Mouse (Mus musculus) spleen, adult 2 months (tissue): ENCODE results near the gene Sft2d2. TPM values are rescaled to one million over a fixed set of nuclear protein-coding genes. Genes with fewer than 3 reads are reported as not detected.

Experiments used
- DNase-seq, 2 experiments: peaks; one replicate each; pipeline versions ENCODE4 v3.0.0 to v3.0.0-alpha.2; 2012 to 2021; ENCODE audit warnings: low spot score in 2 of 2, low read depth in 1 of 2
- H3K27ac ChIP-seq: fragments of 200-500 bp; 2 replicates; pipeline ENCODE4 v1.5.1; 2012; ENCODE audit warnings: low read length, inconsistent platforms; ENCODE audit not compliant: insufficient read depth
- H3K27me3 ChIP-seq: fragments of 200-500 bp; 2 replicates; pipeline ENCODE4 v1.6.1; 2012; ENCODE audit warnings: mild to moderate bottlenecking, moderate library complexity, low read length, inconsistent platforms; ENCODE audit not compliant: control insufficient read depth, insufficient read depth
- H3K36me3 ChIP-seq: fragments of 200-500 bp; 2 replicates; pipeline ENCODE4 v1.6.1; 2012; ENCODE audit warnings: mild to moderate bottlenecking, low read length, inconsistent platforms; ENCODE audit not compliant: control insufficient read depth, insufficient read depth
- H3K4me1 ChIP-seq: fragments of 200-500 bp; 2 replicates; pipeline ENCODE4 v1.6.1; 2011; ENCODE audit warnings: inconsistent platforms; ENCODE audit not compliant: control insufficient read depth, insufficient read depth, insufficient read length
- H3K4me3 ChIP-seq: fragments of 200-500 bp; 2 replicates; pipeline ENCODE4 v1.5.1; 2011; ENCODE audit warnings: mild to moderate bottlenecking, inconsistent platforms; ENCODE audit not compliant: insufficient read depth, insufficient read length; ENCODE audit errors: extremely low read depth
- CTCF ChIP-seq: fragments of 200-500 bp; IDR thresholded peaks from 2 replicates; pipeline ENCODE4 v1.5.1; 2011; ENCODE audit warnings: mild to moderate bottlenecking, inconsistent platforms; ENCODE audit not compliant: insufficient read depth, insufficient read length, insufficient replicate concordance; ENCODE audit errors: extremely low read depth
- POLR2A ChIP-seq: fragments of 200-500 bp; IDR thresholded peaks from 2 replicates; pipeline ENCODE4 v1.6.1; 2011; ENCODE audit warnings: low read depth, low read length, inconsistent platforms
- WGBS: fragments of 180-500 bp; shearing (Covaris S2); methylation state at CpG from one replicate; pipeline ENCODE4 v1.1.7; 2018; 5-methylcytosine and 5-hydroxymethylcytosine counted together
- polyA plus RNA-seq: library from polyadenylated mRNA; depleted of rRNA; stranded (reverse); fragments of >200 nt; gene quantifications from 2 replicates; pipeline ENCODE4 v1.2.3, GENCODE M21; 2012

The Sft2d2 gene
- polyA plus RNA-seq, 1 experiment: 34.5 TPM

DNA sequence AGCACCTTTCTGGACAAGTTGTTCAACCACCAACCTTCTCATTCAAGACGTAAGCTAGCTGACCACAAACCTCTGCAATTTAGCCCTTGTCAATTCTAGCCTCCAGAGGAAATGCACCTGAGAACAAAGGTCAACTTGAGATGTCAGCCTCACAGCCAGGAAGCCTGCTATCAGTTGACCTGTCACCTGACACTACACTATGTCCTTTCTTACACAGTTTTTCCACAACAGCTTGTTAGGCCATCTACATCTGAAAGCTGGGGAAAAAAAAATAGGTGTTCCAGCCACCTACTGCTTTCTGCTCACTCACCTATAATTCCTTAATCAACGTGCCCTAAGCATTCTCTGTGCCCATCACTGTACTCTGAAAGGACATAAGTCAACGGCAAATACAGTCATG is 10.1 kb downstream of the Sft2d2 start:
- TF ChIP-seq CTCF (no peak), POLR2A (no peak)
- Histone ChIP-seq H3K27ac (no peak overlapping the region), H3K4me1 (peaks cover 3% of the 10 kb centered on the region; the same call in 1 of the 2 replicates), H3K27me3 (no peaks in the 10 kb centered on the region), H3K4me3 (no peak overlapping the region), H3K36me3 (peaks cover 26% of the 10 kb centered on the region)
- DNase-seq: no peak
- 86% methylated on average over 3 of the region's 3 CpGs for WGBS

DNA sequence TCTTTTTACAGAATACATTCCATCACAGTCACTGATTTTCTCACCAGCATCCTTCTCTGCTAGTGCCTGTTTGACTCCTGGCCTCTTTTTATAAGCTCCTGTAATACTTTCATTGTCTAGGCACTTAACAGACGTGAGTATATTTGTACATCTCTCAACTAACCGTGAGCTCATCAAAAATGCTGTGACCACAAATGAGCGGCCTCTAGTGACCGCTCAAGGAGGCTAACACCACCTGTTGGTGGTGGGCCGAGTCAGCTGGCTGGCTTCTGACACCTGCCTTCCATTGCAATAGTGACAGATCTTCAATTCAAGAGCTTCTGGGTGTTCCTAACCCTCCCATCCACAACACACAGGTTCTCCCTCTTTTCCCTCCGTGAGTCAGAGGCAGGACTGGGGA is 10.8 kb downstream of the Sft2d2 start:
- H3K36me3 ChIP-seq: peaks cover 33% of the 10 kb centered on the region
- WGBS: 82% methylated on average over 6 of the region's 6 CpGs

DNA sequence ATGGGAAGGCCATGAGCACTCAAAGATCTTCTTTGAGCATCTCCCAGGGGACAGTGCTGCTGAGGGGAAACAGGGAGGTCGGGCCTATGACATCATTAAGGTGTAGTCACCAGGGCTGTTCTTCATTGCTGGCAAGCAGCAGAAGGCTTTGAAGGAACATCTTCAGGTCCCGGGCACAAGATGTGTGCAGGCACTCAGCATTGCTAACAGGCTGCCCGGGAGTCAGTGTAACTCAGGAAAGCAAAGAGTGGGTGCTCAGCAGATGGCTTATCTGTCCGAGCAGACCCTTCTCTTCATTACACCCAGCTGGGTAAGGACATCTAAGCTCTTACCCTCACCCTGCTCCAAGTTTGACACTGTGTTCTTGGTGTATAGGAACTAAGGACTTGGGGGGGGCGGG is 14.9 kb downstream of the Sft2d2 start:
- DNase-seq: no peak
- H3K4me1 ChIP-seq: peaks cover 2% of the 10 kb centered on the region; the same call in 1 of the 2 replicates
- TF ChIP-seq POLR2A: no peak
- TF ChIP-seq CTCF: no peak
- no peak overlapping the region for H3K27ac ChIP-seq
- no peak overlapping the region for H3K4me3 ChIP-seq
- no peaks in the 10 kb centered on the region for H3K27me3 ChIP-seq
- H3K36me3 ChIP-seq: peaks cover 40% of the 10 kb centered on the region
- 83% methylated on average over 5 of the region's 5 CpGs for WGBS

More for the DNA sequence above, 10.8 kb downstream of the Sft2d2 start:
- DNase-seq: no peak
- Histone ChIP-seq H3K27ac (no peak overlapping the region), H3K4me3 (no peak overlapping the region), H3K4me1 (no peaks in the 10 kb centered on the region), H3K27me3 (no peaks in the 10 kb centered on the region)
- TF ChIP-seq POLR2A: no peak
- no peak for TF ChIP-seq CTCF

DNA sequence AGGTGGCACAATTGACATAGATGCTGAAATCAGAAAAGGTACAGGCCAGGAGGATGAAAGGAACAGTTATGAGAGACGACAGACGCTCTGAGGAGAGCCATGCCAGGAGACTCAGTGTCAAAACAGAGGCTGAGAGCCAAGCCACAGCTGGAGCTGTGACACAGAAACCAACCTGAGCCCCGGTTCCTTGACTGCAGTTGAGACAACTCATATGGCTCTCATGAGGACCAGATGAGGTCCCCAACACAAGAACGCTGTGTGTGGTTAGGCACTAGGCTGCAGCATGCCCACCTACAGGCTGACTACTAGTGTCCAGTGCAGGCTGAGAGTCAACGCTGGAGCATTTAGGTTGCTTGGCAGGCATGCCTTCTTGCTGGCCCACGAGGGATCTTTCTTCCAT is 16.2 kb downstream of the Sft2d2 start:
- no peaks in the 10 kb centered on the region for H3K27me3 ChIP-seq
- no peak overlapping the region for H3K4me3 ChIP-seq
- H3K27ac ChIP-seq: no peak overlapping the region
- H3K4me1 ChIP-seq: peaks cover 2% of the 10 kb centered on the region; the same call in 1 of the 2 replicates
- 82% methylated on average over 6 of the region's 6 CpGs for WGBS
- DNase-seq: no peak
- H3K36me3 ChIP-seq: peaks cover 32% of the 10 kb centered on the region
- TF ChIP-seq CTCF: no peak
- TF ChIP-seq POLR2A: no peak

DNA sequence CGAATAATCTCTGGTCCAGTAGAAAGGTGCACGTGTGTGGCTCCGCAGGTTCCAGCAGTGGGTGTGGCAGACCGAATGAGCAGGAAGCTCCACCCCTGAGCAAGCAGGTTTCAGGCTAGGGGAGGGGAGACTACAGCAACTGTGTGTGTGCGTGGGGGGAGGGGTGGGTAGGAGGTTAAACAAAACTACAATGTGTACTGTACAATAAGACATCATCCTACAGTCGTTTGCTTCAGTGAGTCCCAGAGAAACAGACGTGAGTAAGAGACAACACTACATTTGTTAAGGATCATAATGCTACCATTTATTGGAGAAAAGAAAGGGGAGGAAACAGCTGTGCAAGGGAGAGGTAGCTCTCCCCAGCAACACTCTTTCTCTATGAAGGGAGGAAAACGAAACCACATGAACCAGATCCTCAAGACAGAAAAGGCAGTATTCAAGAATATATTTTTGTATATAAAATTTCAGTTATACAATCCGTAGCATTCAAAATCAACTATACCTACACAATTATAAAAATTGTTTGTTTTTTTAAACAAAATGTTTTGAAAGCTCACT is 20.1 kb downstream of the Sft2d2 start:
- 31% methylated on average over 9 of the region's 9 CpGs for WGBS
- Histone ChIP-seq H3K27ac (no peak overlapping the region), H3K4me1 (peaks cover 2% of the 10 kb centered on the region; the same call in 1 of the 2 replicates), H3K27me3 (no peaks in the 10 kb centered on the region), H3K4me3 (no peak overlapping the region), H3K36me3 (peaks cover 20% of the 10 kb centered on the region)
- DNase-seq: no peak
- no peak for TF ChIP-seq POLR2A

DNA sequence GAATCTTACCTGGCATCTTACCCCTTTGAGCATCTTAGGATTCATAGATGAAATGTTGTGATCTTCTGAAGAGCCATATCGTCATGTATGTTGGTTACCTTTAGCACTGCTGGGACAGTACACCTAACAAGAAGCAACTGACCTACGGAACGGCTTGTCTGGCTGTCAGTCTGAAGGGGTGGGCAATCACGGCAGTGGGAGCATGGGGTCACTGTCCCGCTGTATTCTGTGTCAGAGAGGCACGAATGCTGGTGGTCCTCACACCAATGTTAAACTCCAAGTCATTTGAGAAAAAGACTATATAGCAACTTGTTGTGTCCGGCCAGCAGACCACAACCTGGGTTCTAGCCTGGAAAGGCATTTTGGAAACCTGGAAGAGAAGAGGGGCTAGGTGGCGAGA is 23.0 kb downstream of the Sft2d2 start:
- Histone ChIP-seq H3K27ac (no peak overlapping the region), H3K27me3 (no peaks in the 10 kb centered on the region), H3K4me1 (peaks cover 2% of the 10 kb centered on the region; the same call in 1 of the 2 replicates), H3K36me3 (peaks cover 2% of the 10 kb centered on the region; the same call in 1 of the 2 replicates), H3K4me3 (no peak overlapping the region)
- DNase-seq: no peak
- TF ChIP-seq POLR2A (no peak), CTCF (no peak)
- WGBS: 91% methylated on average over 8 of the region's 8 CpGs

DNA sequence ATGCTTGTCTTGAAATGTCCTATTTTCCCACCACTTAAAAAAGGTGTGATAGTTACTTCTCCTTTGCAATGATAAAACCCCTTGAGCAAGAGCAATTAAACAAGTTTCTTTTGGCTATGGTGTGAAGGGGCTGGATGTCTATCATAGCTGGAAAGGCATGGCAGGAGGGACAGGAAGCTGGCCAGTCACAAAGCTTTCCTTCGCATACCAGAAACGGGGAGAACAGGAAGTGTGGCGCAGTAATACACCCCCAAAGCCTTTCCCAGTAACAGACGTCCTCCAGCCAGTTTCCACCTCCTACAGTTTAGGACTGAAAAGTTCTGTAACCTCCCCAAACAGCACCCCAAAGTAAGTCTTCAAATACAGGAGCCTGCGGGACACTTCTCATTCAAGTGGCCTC is 24.1 kb downstream of the Sft2d2 start:
- no peak for DNase-seq
- H3K4me1 ChIP-seq: peaks cover 2% of the 10 kb centered on the region; the same call in 1 of the 2 replicates
- H3K27me3 ChIP-seq: no peaks in the 10 kb centered on the region
- WGBS: 30% methylated on average over 5 of the region's 5 CpGs
- no peak overlapping the region for H3K27ac ChIP-seq
- no peak overlapping the region for H3K4me3 ChIP-seq
- TF ChIP-seq POLR2A: no peak
- TF ChIP-seq CTCF: no peak
- no peaks in the 10 kb centered on the region for H3K36me3 ChIP-seq
